Mouse (Mus musculus): Measurements from ENCODE around the gene Col24a1. TPM values are rescaled to one million over a fixed set of nuclear protein-coding genes. Genes with fewer than 3 reads are reported as not detected.

Gene Col24a1
- total RNA-seq (2014; rRNA removed), result 2.2 and 11.7 TPM in 2 replicates
- 0.20 and 0.35 TPM in 2 replicates for polyA plus RNA-seq (2015; fragmentation: Nextera tagmentation; extraction: Ambion mirVana)

GRCm38 (mm10) chr3:145292337-145293134 is at the start of gene Col24a1:
TSS of gene Col24a1 (plus strand) at chr3:145292472.
- H3K27ac ChIP-seq (ENCODE audit: low read depth, low read length), result no peak within 1 kb of the TSS
- DNase-seq (peak; percentile 21), ATAC-seq (peak; percentile 55)
- no peaks in the 10 kb centered on the region for H3K9me3 ChIP-seq (ENCODE audit: low read length)
- peaks cover 7% of the 10 kb centered on the region; the same call in 1 of the 2 replicates for H3K4me1 ChIP-seq (ENCODE audit: insufficient read depth)
- H3K4me3 ChIP-seq (ENCODE audit: low read depth, low read length), result peak within 1 kb of the TSS; percentile 30
- H3K4me2 ChIP-seq (ENCODE audit: low read depth), result peak within 1 kb of the TSS; percentile 62
- WGBS, result 2% methylated on average over 22 of the region's 22 CpGs
- no peak for TF ChIP-seq CTCF (IDR thresholded peaks at IDR 0.05; ENCODE audit: low read depth)
- H3K36me3 ChIP-seq (ENCODE audit: insufficient read depth), result no peaks in the 10 kb centered on the region
- no peaks in the 10 kb centered on the region; the same call in 1 of the 2 replicates for H3K27me3 ChIP-seq (ENCODE audit: insufficient read depth, low read length)
- peak within 1 kb of the TSS; percentile 35; the same call in 1 of the 2 replicates for H3K9ac ChIP-seq

- 91% methylated on average over 2 of the region's 2 CpGs for WGBS
- TF ChIP-seq CTCF (IDR thresholded peaks at IDR 0.05; ENCODE audit: low read depth), result no peak
- Histone ChIP-seq H3K9ac (no peak overlapping the region), H3K4me3 (ENCODE audit: low read depth, low read length) (no peak overlapping the region), H3K4me2 (ENCODE audit: low read depth) (no peak overlapping the region), H3K36me3 (ENCODE audit: insufficient read depth) (no peaks in the 10 kb centered on the region), H3K4me1 (ENCODE audit: insufficient read depth) (no peaks in the 10 kb centered on the region), H3K9me3 (ENCODE audit: low read length) (no peaks in the 10 kb centered on the region), H3K27me3 (ENCODE audit: insufficient read depth, low read length) (no peaks in the 10 kb centered on the region), H3K27ac (ENCODE audit: low read depth, low read length) (no peak overlapping the region)
- ATAC-seq, result no peak
- no peak for DNase-seq
Observed at GRCm38 (mm10) chr3:145248040-145248439, 44.2 kb upstream of the Col24a1 start.

- Histone ChIP-seq H3K27me3 (ENCODE audit: insufficient read depth, low read length) (no peaks in the 10 kb centered on the region), H3K27ac (ENCODE audit: low read depth, low read length) (no peak overlapping the region), H3K36me3 (ENCODE audit: insufficient read depth) (no peaks in the 10 kb centered on the region), H3K9me3 (ENCODE audit: low read length) (no peaks in the 10 kb centered on the region), H3K4me1 (ENCODE audit: insufficient read depth) (no peaks in the 10 kb centered on the region), H3K4me2 (ENCODE audit: low read depth) (no peak overlapping the region), H3K4me3 (ENCODE audit: low read depth, low read length) (no peak overlapping the region), H3K9ac (no peak overlapping the region)
- 89% methylated on average over 5 of the region's 5 CpGs for WGBS
- DNase-seq, result no peak
- ATAC-seq, result no peak
- no peak for TF ChIP-seq CTCF (IDR thresholded peaks at IDR 0.05; ENCODE audit: low read depth)
Observed at GRCm38 (mm10) chr3:145253066-145253465, 39.2 kb upstream of the Col24a1 start.

- Histone ChIP-seq H3K27me3 (ENCODE audit: insufficient read depth, low read length) (no peaks in the 10 kb centered on the region), H3K9me3 (ENCODE audit: low read length) (no peaks in the 10 kb centered on the region), H3K4me2 (ENCODE audit: low read depth) (no peak overlapping the region), H3K36me3 (ENCODE audit: insufficient read depth) (no peaks in the 10 kb centered on the region), H3K4me3 (ENCODE audit: low read depth, low read length) (no peak overlapping the region), H3K9ac (no peak overlapping the region), H3K27ac (ENCODE audit: low read depth, low read length) (no peak overlapping the region), H3K4me1 (ENCODE audit: insufficient read depth) (no peaks in the 10 kb centered on the region)
- no peak for ATAC-seq
- no peak for TF ChIP-seq CTCF (IDR thresholded peaks at IDR 0.05; ENCODE audit: low read depth)
- 81% methylated on average over 3 of the region's 3 CpGs for WGBS
- no peak for DNase-seq
Observed at GRCm38 (mm10) chr3:145254764-145255396, 37.4 kb upstream of the Col24a1 start.

- H3K36me3 ChIP-seq (ENCODE audit: insufficient read depth), result no peaks in the 10 kb centered on the region
- H3K27ac ChIP-seq (ENCODE audit: low read depth, low read length), result no peak overlapping the region
- ATAC-seq (no peak), DNase-seq (no peak)
- H3K9ac ChIP-seq, result no peak overlapping the region
- no peaks in the 10 kb centered on the region for H3K27me3 ChIP-seq (ENCODE audit: insufficient read depth, low read length)
- H3K4me3 ChIP-seq (ENCODE audit: low read depth, low read length), result no peak overlapping the region
- no peak overlapping the region for H3K4me2 ChIP-seq (ENCODE audit: low read depth)
- no peak for TF ChIP-seq CTCF (IDR thresholded peaks at IDR 0.05; ENCODE audit: low read depth)
- H3K9me3 ChIP-seq (ENCODE audit: low read length), result no peaks in the 10 kb centered on the region
- WGBS, result 87% methylated on average over 7 of the region's 7 CpGs
- no peaks in the 10 kb centered on the region for H3K4me1 ChIP-seq (ENCODE audit: insufficient read depth)
Observed at GRCm38 (mm10) chr3:145256647-145257046, 35.6 kb upstream of the Col24a1 start.

GRCm38 (mm10) chr3:145259678-145260077 is 32.6 kb upstream of the Col24a1 start:
- H3K4me3 ChIP-seq (ENCODE audit: low read depth, low read length), result no peak overlapping the region
- no peak for ATAC-seq
- H3K9ac ChIP-seq, result no peak overlapping the region
- 85% methylated on average over 6 of the region's 6 CpGs for WGBS
- no peaks in the 10 kb centered on the region for H3K36me3 ChIP-seq (ENCODE audit: insufficient read depth)
- H3K27ac ChIP-seq (ENCODE audit: low read depth, low read length), result no peak overlapping the region
- H3K4me1 ChIP-seq (ENCODE audit: insufficient read depth), result no peaks in the 10 kb centered on the region
- H3K4me2 ChIP-seq (ENCODE audit: low read depth), result no peak overlapping the region
- no peaks in the 10 kb centered on the region for H3K27me3 ChIP-seq (ENCODE audit: insufficient read depth, low read length)
- TF ChIP-seq CTCF (IDR thresholded peaks at IDR 0.05; ENCODE audit: low read depth), result no peak
- no peaks in the 10 kb centered on the region for H3K9me3 ChIP-seq (ENCODE audit: low read length)
- DNase-seq, result no peak

- H3K27me3 ChIP-seq (ENCODE audit: insufficient read depth, low read length), result no peaks in the 10 kb centered on the region
- DNase-seq, result no peak
- H3K9ac ChIP-seq, result no peak overlapping the region
- H3K4me1 ChIP-seq (ENCODE audit: insufficient read depth), result no peaks in the 10 kb centered on the region
- ATAC-seq, result no peak
- no peak for TF ChIP-seq CTCF (IDR thresholded peaks at IDR 0.05; ENCODE audit: low read depth)
- H3K9me3 ChIP-seq (ENCODE audit: low read length), result no peaks in the 10 kb centered on the region
- H3K27ac ChIP-seq (ENCODE audit: low read depth, low read length), result no peak overlapping the region
- H3K36me3 ChIP-seq (ENCODE audit: insufficient read depth), result no peaks in the 10 kb centered on the region
- H3K4me2 ChIP-seq (ENCODE audit: low read depth), result no peak overlapping the region
- WGBS, result 82% methylated on average over 4 of the region's 4 CpGs
- H3K4me3 ChIP-seq (ENCODE audit: low read depth, low read length), result no peak overlapping the region
Observed at GRCm38 (mm10) chr3:145263131-145263530, 29.1 kb upstream of the Col24a1 start.
